Mouse (Mus musculus) granulocyte monocyte progenitor cell, adult 5-6 weeks (primary cell): ENCODE results near the gene Nat8f3. TPM values are rescaled to one million over a fixed set of nuclear protein-coding genes. Genes with fewer than 3 reads are reported as not detected.
"Not testable (repeated sequence)": the region's sequence is repeated elsewhere in the genome, so short reads cannot be mapped to it uniquely, and the experiment has no call there.

Experiments
- ATAC-seq: replicated peaks from 2 replicates; pipeline ENCODE4 v1.8.0; 2016; ENCODE audit warnings: mild to moderate bottlenecking, moderate TSS enrichment, inconsistent platforms; ENCODE audit not compliant: poor library complexity, severe bottlenecking
- total RNA-seq, 2 experiments: library from RNA; stranded (forward) in 1 of 2; stranded (reverse) in 1 of 2; fragments of 200-712, 200-1000 nt in 1 of 2; fragments of >200 nt in 1 of 2; fragmentation: Nextera tagmentation in 1 of 2; gene quantifications; 2 replicates each; pipeline ENCODE4 v1.2.3; 2014 to 2017

Gene Nat8f3
- total RNA-seq (2014; fragmentation: Nextera tagmentation) (not detected in 2 replicates), total RNA-seq (2017) (not detected in 2 replicates)

DNA sequence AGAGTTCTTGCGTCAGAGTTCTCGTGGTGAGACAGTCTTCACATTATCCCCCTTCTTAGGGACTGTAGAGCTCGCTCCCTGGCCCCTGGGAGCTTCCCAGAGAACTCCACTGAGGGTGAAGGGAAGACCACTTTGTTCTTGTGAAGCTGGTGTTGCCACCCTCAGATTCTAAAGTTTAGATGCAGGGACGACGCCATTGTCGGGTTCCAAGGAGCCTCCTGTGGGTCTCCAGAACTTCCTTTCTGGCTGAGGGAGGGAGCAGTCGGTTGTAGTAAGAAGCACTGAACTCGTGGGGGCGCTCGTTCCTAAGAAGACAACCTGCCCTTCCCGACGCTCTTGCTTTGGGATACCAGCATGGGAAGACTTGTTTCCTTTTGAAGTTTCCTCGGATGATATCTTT lies at the start of gene Nat8f3:
Nat8f3 (minus strand) TSS at position 223 of the 400 bp plus-strand sequence.
- not testable (repeated sequence) for ATAC-seq

DNA sequence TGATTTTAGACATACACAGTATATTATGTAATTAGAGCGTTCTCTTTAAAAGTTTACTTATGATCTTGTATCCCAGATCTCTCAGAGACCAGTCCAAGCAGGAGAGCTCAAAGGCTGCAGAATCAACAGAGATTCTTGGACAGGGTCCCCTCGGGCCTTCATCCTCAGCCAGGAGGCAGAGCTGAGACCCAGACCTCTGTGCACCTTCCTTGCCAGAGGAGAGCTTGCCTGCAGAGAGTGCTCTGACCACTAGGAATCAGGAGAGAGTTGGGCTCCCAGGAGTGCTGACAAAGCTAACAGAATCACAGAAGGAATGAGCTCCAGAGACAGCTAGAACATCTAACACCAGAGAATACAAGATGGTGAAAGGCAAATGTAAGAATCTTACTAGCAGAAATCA lies 47.8 kb upstream of the Nat8f3 start:
- no peak for ATAC-seq

DNA sequence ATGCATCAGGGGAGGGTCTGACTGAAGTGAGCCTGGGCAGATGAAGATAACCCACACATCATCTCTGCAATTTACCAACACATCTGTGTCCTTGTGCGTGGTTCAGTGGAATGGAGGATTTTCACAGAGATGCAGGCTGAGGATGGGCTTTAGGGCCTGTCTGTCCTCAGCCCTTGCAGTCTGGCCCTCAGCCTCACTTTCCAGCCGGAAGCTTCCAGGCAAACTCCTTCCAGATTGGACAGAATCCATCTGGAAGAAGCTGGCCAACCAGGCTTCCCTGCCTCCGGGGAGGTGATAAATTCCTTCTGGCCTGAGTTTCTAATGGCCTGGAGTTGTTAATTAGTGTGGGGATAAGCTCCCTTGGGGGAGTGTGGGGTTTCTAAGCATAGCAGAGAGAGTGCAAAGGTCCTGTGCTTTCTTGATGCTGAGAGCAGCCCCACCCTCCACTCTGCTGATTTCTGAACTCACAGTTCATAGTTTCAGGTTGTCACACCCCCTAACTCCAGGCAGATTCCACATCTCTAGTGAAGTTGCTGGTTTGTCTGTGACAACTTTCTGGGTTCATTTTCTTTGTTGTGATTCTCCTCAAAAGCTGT lies 45.5 kb upstream of the Nat8f3 start:
- not testable (repeated sequence) for ATAC-seq

DNA sequence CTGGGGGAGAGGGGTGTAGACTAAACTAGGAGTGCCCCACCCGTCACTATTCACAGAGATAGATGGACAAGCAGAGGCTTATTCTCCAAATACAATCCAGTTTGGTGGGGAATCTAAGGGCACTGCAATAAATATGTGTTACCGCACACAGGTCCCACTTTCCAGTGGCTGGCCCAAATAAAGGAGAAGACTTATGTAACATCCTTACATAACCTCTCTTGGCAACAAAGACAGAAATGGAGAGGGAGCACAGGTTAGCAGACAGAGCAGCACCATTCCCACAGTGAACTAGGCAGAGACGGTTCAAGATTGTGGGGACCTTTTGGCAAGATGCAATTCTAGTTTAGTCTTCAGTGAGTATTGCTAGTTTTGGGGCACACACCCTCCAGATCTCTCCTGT lies 45.0 kb upstream of the Nat8f3 start:
- not testable (repeated sequence) for ATAC-seq

DNA sequence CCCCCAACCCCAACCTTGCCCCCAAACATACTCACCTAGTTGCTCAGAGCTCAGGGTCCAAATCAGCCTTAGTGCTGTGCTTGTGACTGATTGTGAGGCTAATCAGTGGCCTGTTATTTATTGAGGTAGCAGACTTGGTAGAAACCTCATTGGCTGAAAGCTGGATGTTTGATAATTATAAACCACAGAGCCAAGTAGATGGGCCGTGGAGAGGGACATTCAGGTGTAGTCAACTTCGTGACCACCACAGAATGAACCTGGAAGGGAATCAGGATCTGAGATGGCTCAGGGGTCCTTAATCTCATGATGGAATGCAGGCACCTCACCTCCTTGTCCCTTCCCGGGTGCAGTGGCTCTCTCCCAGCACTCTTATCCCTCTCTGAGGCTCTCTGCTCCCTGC lies 44.2 kb upstream of the Nat8f3 start:
- ATAC-seq, result not testable (repeated sequence)

DNA sequence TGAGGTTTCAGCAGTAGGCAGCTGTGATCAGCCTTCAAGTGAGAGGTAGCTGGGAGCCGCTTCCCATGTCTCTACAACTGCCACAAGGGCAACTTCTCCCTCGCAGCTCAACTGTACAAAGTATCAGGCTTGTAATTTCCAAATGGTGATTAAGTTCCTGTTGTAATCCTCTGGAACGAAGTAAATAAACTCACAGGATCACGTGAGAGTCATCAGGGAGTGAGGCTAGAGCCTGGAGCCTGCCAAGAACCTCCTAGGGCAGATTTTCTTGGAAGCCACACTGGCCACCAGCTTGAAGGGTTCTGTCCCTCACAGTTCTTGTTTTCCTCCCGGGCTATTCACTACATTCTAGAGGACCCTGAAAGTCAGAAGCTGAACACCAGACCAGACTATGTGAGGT lies 37.6 kb upstream of the Nat8f3 start:
- ATAC-seq, result not testable (repeated sequence)

DNA sequence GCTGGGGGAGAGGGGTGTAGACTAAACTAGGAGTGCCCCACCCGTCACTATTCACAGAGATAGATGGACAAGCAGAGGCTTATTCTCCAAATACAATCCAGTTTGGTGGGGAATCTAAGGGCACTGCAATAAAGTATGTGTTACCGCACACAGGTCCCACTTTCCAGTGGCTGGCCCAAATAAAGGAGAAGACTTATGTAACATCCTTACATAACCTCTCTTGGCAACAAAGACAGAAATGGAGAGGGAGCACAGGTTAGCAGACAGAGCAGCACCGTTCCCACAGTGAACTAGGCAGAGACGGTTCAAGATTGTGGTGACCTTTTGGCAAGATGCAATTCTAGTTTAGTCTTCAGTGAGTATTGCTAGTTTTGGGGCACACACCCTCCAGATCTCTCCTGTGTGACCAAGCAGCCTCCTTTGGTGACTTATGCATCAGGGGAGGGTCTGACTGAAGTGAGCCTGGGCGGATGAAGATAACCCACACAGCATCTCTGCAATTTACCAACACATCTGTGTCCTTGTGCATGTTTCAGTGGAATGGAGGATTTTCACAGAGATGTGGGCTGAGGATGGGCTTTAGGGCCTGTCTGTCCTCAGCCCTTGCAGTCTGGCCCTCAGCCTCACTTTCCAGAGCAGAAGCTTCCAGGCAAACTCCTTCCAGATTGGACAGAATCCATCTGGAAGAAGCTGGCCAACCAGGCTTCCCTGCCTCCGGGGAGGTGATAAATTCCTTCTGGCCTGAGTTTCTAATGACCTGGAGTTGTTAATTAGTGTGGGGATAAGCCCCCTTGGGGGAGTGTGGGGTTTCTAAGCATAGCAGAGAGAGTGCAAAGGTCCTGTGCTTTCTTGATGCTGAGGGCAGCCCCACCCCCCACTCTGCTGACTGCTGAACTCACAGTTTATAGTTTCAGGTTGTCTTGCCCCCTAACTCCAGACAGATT lies 2.2 kb downstream of the Nat8f3 start:
- not testable (repeated sequence) for ATAC-seq

DNA sequence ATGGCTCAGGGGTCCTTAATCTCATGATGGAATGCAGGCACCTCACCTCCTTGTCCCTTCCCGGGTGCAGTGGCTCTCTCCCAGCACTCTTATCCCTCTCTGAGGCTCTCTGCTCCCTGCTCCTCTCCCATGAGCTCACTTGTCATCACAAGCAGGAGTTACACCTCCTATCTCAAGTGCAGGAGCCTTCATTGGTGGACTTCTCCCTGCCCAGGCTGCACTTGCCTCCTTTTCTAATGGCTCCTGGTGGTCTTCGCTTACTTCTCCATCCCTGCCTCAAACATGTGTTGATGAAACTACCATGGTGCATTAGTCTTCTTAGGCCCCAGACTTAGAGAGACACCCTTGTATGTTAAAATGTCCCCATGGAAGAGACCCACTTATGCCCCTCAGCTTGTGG lies 2.9 kb downstream of the Nat8f3 start:
- not testable (repeated sequence) for ATAC-seq

DNA sequence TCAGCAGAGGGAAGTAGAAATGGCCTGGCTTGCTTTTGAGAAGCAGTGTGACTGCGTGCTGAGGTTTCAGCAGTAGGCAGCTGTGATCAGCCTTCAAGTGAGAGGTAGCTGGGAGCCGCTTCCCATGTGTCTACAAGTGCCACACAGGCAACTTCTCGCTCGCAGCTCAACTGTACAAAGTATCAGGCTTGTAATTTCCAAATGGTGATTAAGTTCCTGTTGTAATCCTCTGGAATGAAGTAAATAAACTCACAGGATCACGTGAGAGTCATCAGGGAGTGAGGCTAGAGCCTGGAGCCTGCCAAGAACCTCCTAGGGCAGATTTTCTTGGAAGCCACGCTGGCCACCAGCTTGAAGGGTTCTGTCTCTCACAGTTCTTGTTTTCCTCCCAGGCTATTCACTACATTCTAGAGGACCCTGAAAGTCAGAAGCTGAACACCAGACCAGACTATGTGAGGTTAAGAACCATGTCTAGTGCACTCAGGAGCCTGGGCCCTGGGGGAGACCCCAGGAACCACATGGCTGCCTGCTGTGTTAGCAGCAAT lies 9.8 kb downstream of the Nat8f3 start:
- not testable (repeated sequence) for ATAC-seq

DNA sequence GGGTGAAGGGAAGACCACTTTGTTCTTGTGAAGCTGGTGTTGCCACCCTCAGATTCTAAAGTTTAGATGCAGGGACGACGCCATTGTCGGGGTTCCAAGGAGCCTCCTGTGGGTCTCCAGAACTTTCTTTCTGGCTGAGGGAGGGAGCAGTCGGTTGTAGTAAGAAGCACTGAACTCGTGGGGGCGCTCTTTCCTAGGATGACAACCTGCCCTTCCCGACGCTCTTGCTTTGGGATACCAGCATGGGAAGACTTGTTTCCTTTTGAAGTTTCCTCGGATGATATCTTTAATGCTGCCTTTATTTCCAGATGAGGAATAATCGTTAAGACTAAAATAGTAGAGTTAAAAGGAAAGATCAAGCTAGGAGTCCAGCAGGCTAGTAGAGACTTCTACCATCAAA lies 52.4 kb downstream of the Nat8f3 start, which contains the start of gene Nat8f7:
Nat8f7 (minus strand) TSS at position 101 of the 400 bp plus-strand sequence.
- not testable (repeated sequence) for ATAC-seq

DNA sequence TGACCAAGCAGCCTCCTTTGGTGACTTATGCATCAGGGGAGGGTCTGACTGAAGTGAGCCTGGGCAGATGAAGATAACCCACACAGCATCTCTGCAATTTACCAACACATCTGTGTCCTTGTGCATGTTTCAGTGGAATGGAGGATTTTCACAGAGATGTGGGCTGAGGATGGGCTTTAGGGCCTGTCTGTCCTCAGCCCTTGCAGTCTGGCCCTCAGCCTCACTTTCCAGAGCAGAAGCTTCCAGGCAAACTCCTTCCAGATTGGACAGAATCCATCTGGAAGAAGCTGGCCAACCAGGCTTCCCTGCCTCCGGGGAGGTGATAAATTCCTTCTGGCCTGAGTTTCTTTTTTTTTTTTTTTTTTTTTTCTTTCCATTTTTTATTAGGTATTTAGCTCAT lies 55.9 kb downstream of the Nat8f3 start:
- ATAC-seq, result not testable (repeated sequence)

DNA sequence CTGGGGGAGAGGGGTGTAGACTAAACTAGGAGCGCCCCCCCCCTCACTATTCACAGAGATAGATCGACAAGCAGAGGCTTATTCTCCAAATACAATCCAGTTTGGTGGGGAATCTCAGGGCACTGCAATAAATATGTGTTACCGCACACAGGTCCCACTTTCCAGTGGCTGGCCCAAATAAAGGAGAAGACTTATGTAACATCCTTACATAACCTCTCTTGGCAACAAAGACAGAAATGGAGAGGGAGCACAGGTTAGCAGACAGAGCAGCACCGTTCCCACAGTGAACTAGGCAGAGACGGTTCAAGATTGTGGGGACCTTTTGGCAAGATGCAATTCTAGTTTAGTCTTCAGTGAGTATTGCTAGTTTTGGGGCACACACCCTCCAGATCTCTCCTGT lies 56.3 kb downstream of the Nat8f3 start:
- not testable (repeated sequence) for ATAC-seq

DNA sequence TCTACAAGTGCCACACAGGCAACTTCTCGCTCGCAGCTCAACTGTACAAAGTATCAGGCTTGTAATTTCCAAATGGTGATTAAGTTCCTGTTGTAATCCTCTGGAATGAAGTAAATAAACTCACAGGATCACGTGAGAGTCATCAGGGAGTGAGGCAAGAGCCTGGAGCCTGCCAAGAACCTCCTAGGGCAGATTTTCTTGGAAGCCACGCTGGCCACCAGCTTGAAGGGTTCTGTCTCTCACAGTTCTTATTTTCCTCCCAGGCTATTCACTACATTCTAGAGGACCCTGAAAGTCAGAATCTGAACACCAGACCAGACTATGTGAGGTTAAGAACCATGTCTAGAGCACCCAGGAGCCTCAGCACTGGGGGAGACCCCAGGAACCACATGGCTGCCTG lies 63.6 kb downstream of the Nat8f3 start:
- not testable (repeated sequence) for ATAC-seq

Other genes starting within 250 kb of the Nat8f3 start
- 21.7 and 29.1 TPM in 2 replicates for gene Alms1, start 178.2 kb downstream of the Nat8f3 start, total RNA-seq (2014; fragmentation: Nextera tagmentation)
- 18.4 and 20.2 TPM in 2 replicates for gene Alms1, start 178.2 kb downstream of the Nat8f3 start, total RNA-seq (2017)
- not detected in 2 replicates for gene Nat8f7, start 52.5 kb downstream of the Nat8f3 start, total RNA-seq (2014; fragmentation: Nextera tagmentation)
- not detected in 2 replicates for gene Nat8f7, start 52.5 kb downstream of the Nat8f3 start, total RNA-seq (2017)
- gene Nat8f6, start 55.2 kb upstream of the Nat8f3 start, total RNA-seq (2014; fragmentation: Nextera tagmentation), result not detected in 2 replicates
- gene Nat8f6, start 55.2 kb upstream of the Nat8f3 start, total RNA-seq (2017), result not detected in 2 replicates
- gene Nat8f5, start 55.2 kb upstream of the Nat8f3 start, total RNA-seq (2014; fragmentation: Nextera tagmentation), result not detected in 2 replicates
- not detected in 2 replicates for gene Nat8f5, start 55.2 kb upstream of the Nat8f3 start, total RNA-seq (2017)
- gene Nat8, start 66.3 kb upstream of the Nat8f3 start, total RNA-seq (2014; fragmentation: Nextera tagmentation), result not detected in 2 replicates
- not detected in 2 replicates for gene Nat8, start 66.3 kb upstream of the Nat8f3 start, total RNA-seq (2017)
- gene Nat8f2, start 103.4 kb upstream of the Nat8f3 start, total RNA-seq (2014; fragmentation: Nextera tagmentation), result not detected in 2 replicates
- gene Nat8f2, start 103.4 kb upstream of the Nat8f3 start, total RNA-seq (2017), result not detected in 2 replicates
- gene Nat8f4, start 139.1 kb upstream of the Nat8f3 start, total RNA-seq (2014; fragmentation: Nextera tagmentation), result 0.58 and 2.0 TPM in 2 replicates
- gene Nat8f4, start 139.1 kb upstream of the Nat8f3 start, total RNA-seq (2017), result 0.90 and 1.3 TPM in 2 replicates
- gene Tprkb, start 146.1 kb upstream of the Nat8f3 start, total RNA-seq (2014; fragmentation: Nextera tagmentation), result 26.0 and 30.1 TPM in 2 replicates
- 17.3 and 40.0 TPM in 2 replicates for gene Tprkb, start 146.1 kb upstream of the Nat8f3 start, total RNA-seq (2017)
- gene Nat8f1, start 149.9 kb upstream of the Nat8f3 start, total RNA-seq (2014; fragmentation: Nextera tagmentation), result 6.9 and 10.4 TPM in 2 replicates
- gene Nat8f1, start 149.9 kb upstream of the Nat8f3 start, total RNA-seq (2017), result 3.4 and 3.7 TPM in 2 replicates
- 56.9 and 57.9 TPM in 2 replicates for gene Dusp11, start 195.9 kb upstream of the Nat8f3 start, total RNA-seq (2014; fragmentation: Nextera tagmentation)
- 44.0 and 45.4 TPM in 2 replicates for gene Dusp11, start 195.9 kb upstream of the Nat8f3 start, total RNA-seq (2017)